8 mouse cellular contexts compared by ENCODE assay signal in genomic region chr15:88864270-88865030, GRCm38 (mm10). TPM values are rescaled to one million over a fixed set of nuclear protein-coding genes. Genes with fewer than 3 reads are reported as not detected.
DNase-seq lines count a peak whose midpoint lies in the region; ATAC-seq and TF ChIP-seq lines count a peak whose summit lies in the region.

No protein-coding gene starts in this region.

- intact Hi-C loops in gastrocnemius, adult 2 months (cut with DNase I) = loop anchor here (1.0 kb wide), 1 partner anchor 25 kb away; no protein-coding TSS in a partner anchor

- H3K36me3 ChIP-seq in hindbrain, embryonic 15.5 days = peaks cover 25% of the 10 kb centered on the region
- peaks cover 24% of the 10 kb centered on the region for H3K36me3 ChIP-seq in liver, embryonic 13.5 days
- peaks cover 12% of the 10 kb centered on the region for H3K36me3 ChIP-seq in stomach, postnatal 0 days (ENCODE audit: control insufficient read depth, insufficient read depth, low read length)

- H3K4me3 ChIP-seq in gastrocnemius, adult 2 months = peak overlapping the region; percentile 82
- H3K4me3 ChIP-seq in hindbrain, embryonic 15.5 days = peak overlapping the region; percentile 83
- peak overlapping the region; percentile 76 for H3K4me3 ChIP-seq in liver, embryonic 13.5 days (replicated peaks)
- peak overlapping the region; percentile 91 for H3K4me3 ChIP-seq in stomach, postnatal 0 days (ENCODE audit: low read depth, low read length)

- WGBS in hindbrain, embryonic 15.5 days = 37% methylated on average over 22 of the region's 22 CpGs
- 69% methylated on average over 22 of the region's 22 CpGs for WGBS in liver, embryonic 13.5 days (ENCODE audit: insufficient replicate concordance)
- WGBS in stomach, postnatal 0 days = 26% methylated on average over 22 of the region's 22 CpGs

- peak overlapping the region; percentile 100 for H3K27ac ChIP-seq in gastrocnemius, adult 2 months
- H3K27ac ChIP-seq in hindbrain, embryonic 15.5 days (replicated peaks) = peak overlapping the region; percentile 99
- H3K27ac ChIP-seq in liver, embryonic 13.5 days = peak overlapping the region; percentile 75
- peak overlapping the region; percentile 98 for H3K27ac ChIP-seq in stomach, postnatal 0 days (replicated peaks)

- H3K9me3 ChIP-seq in hindbrain, embryonic 15.5 days = no peaks in the 10 kb centered on the region
- no peaks in the 10 kb centered on the region for H3K9me3 ChIP-seq in liver, embryonic 13.5 days (replicated peaks)
- no peaks in the 10 kb centered on the region for H3K9me3 ChIP-seq in stomach, postnatal 0 days (ENCODE audit: control insufficient read depth, low read length)

- peak overlapping the region; percentile 90 for H3K9ac ChIP-seq in hindbrain, embryonic 15.5 days
- peak overlapping the region; percentile 83; the same call in 1 of the 2 replicates for H3K9ac ChIP-seq in liver, embryonic 13.5 days
- peak overlapping the region; percentile 95 for H3K9ac ChIP-seq in stomach, postnatal 0 days (ENCODE audit: low read length)

- DNase-seq in gastrocnemius, adult 2 months = peak; percentile 55
- DNase-seq in gastrocnemius, postnatal 10 days = no peak
- peak; percentile 32 for DNase-seq in ES-CJ7 (ENCODE audit: low read depth, low spot score)
- DNase-seq in embryo, embryonic 9.5 days (ENCODE audit: extremely low spot score) = peak; percentile 53
- no peak for DNase-seq in liver, embryonic 13.5 days
- no peak for DNase-seq in stomach, postnatal 0 days (ENCODE audit: low spot score)
- DNase-seq in Muller cell, postnatal 12 days (ENCODE audit: inconsistent ontology term) = no peak

- peaks cover 30% of the 10 kb centered on the region for H3K4me1 ChIP-seq in hindbrain, embryonic 15.5 days (replicated peaks)
- peaks cover 71% of the 10 kb centered on the region for H3K4me1 ChIP-seq in liver, embryonic 13.5 days (replicated peaks)
- H3K4me1 ChIP-seq in stomach, postnatal 0 days (replicated peaks; ENCODE audit: control insufficient read depth, insufficient read depth) = peaks cover 4% of the 10 kb centered on the region

- peak overlapping the region; percentile 89 for H3K4me2 ChIP-seq in hindbrain, embryonic 15.5 days
- H3K4me2 ChIP-seq in liver, embryonic 13.5 days = peak overlapping the region; percentile 94
- peak overlapping the region; percentile 83 for H3K4me2 ChIP-seq in stomach, postnatal 0 days (replicated peaks; ENCODE audit: low read depth)

- TF ChIP-seq CTCF in gastrocnemius, adult 2 months (IDR thresholded peaks at IDR 0.05) = peak; percentile 27; the same call in 1 of the 2 replicates
- TF ChIP-seq CTCF in stomach, postnatal 0 days (IDR thresholded peaks at IDR 0.05; ENCODE audit: low read depth) = peak; percentile 50

- no peaks in the 10 kb centered on the region for H3K27me3 ChIP-seq in hindbrain, embryonic 15.5 days
- no peaks in the 10 kb centered on the region for H3K27me3 ChIP-seq in liver, embryonic 13.5 days
- no peaks in the 10 kb centered on the region for H3K27me3 ChIP-seq in stomach, postnatal 0 days (ENCODE audit: control insufficient read depth, insufficient read depth, low read length)

- TF ChIP-seq EP300 in stomach, postnatal 0 days (optimal IDR thresholded peaks at IDR 0.05) = no peak

- peak; percentile 15; the same call in 1 of the 2 replicates for ATAC-seq in hindbrain, embryonic 15.5 days (ENCODE audit: low FRiP score, low read depth)
- ATAC-seq in liver, embryonic 13.5 days (ENCODE audit: low read depth) = no peak; the same call in 1 of the 2 replicates
- no peak; the same call in 1 of the 2 replicates for ATAC-seq in stomach, postnatal 0 days (ENCODE audit: low FRiP score, low TSS enrichment)

RNA-seq across cellular contexts. Expression of gene Pim3, which starts 2.5 kb away (rescaled TPM):
- total RNA-seq in gastrocnemius, adult 2 months (2021) = 10 to 100 TPM; 34.4 to 46.6 TPM
- 10 to 100 TPM; 14.8 to 19.4 TPM for total RNA-seq in gastrocnemius, postnatal 10 days (2021)
- 69.2 and 69.3 TPM in 2 replicates for polyA plus RNA-seq in hindbrain, embryonic 15.5 days (2015; fragmentation: Nextera tagmentation; extraction: Ambion mirVana)
- 13.8 and 15.1 TPM in 2 replicates for polyA plus RNA-seq in liver, embryonic 13.5 days (2015; fragmentation: Nextera tagmentation; extraction: Ambion mirVana)
- polyA plus RNA-seq in stomach, postnatal 0 days (2015; fragmentation: Nextera tagmentation; extraction: Ambion mirVana) = 63.6 and 69.4 TPM in 2 replicates

RNA-seq across cellular contexts. Expression of gene Creld2, which starts 45.0 kb away (rescaled TPM):
- total RNA-seq in gastrocnemius, adult 2 months (2021) = 10 to 100 TPM in 1 of 2 experiments, 1 to 10 TPM in 1; 8.1 to 11.6 TPM
- total RNA-seq in gastrocnemius, postnatal 10 days (2021) = 10 to 100 TPM in 1 of 2 experiments, 1 to 10 TPM in 1; 9.4 to 13.6 TPM
- 63.2 and 66.0 TPM in 2 replicates for polyA plus RNA-seq in hindbrain, embryonic 15.5 days (2015; fragmentation: Nextera tagmentation; extraction: Ambion mirVana)
- polyA plus RNA-seq in liver, embryonic 13.5 days (2015; fragmentation: Nextera tagmentation; extraction: Ambion mirVana) = 49.6 and 55.4 TPM in 2 replicates
- 89.3 and 93.2 TPM in 2 replicates for polyA plus RNA-seq in stomach, postnatal 0 days (2015; fragmentation: Nextera tagmentation; extraction: Ambion mirVana)

RNA-seq across cellular contexts. Expression of gene Alg12, which starts 45.3 kb away (rescaled TPM):
- total RNA-seq in gastrocnemius, adult 2 months (2021) = 1 to 10 TPM; 3.9 to 6.6 TPM
- total RNA-seq in gastrocnemius, postnatal 10 days (2021) = 1 to 10 TPM; 5.7 to 6.5 TPM
- polyA plus RNA-seq in hindbrain, embryonic 15.5 days (2015; fragmentation: Nextera tagmentation; extraction: Ambion mirVana) = 8.1 and 9.2 TPM in 2 replicates
- 5.6 and 6.3 TPM in 2 replicates for polyA plus RNA-seq in liver, embryonic 13.5 days (2015; fragmentation: Nextera tagmentation; extraction: Ambion mirVana)
- polyA plus RNA-seq in stomach, postnatal 0 days (2015; fragmentation: Nextera tagmentation; extraction: Ambion mirVana) = 8.2 and 9.3 TPM in 2 replicates

Comparison
In these comparisons a context has a peak if more than half of its experiments do, and no peak if none do; other contexts are left out.
1. DNase-seq: peak in gastrocnemius, adult 2 months (single experiment), ES-CJ7 (single experiment) and embryo, embryonic 9.5 days (single experiment); none in gastrocnemius, postnatal 10 days (single experiment), liver, embryonic 13.5 days (single experiment), stomach, postnatal 0 days (single experiment) and Muller cell, postnatal 12 days (single experiment).
2. Peak in every context shown above with its lines, with median percentiles within 50 percentile points of each other: H3K27ac ChIP-seq, H3K4me3 ChIP-seq, H3K4me2 ChIP-seq and H3K9ac ChIP-seq.